In the genomic region with DNA sequence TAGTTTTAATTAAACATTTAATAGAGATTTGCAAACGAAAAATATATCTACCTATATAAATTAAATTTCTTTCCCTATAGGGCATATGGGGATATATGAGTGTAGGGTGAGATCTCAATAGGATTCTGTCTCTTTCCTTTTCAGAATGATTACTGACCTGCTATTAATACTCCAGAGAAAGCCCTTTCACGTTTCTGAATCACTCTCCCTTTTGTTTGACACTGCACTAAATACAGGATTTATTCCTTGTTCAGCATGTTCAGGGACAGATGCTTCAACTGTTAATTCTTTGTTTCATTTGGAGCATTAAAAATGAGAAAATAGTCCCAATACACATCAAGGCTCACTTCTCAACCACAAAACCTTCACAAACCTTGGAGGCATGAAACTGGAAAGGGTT, we compare ENCODE assay signal across 12 mouse cellular contexts.
"Had no signal": no experiment of that assay in that cellular context is flagged by ENCODE, and none has a peak within 500 bp of the region (broad histone marks: within the 10 kb centered on the region; RNA-seq: fewer than 3 reads in every experiment).

No protein-coding gene starts in this region.

- DNase-seq: liver, embryonic 13.5 days; liver, postnatal 0 days; lung, adult 2 months; lung, postnatal 14 days; lung, postnatal 4 days; right cerebral cortex, adult 18-20 months; right cerebral cortex, postnatal 25 days; right cerebral cortex, postnatal 4 days; spleen, adult 18-20 months; thymus, adult 2 months; thymus, postnatal 25 days; thymus, postnatal 4 days had no signal
